Mouse (Mus musculus) thymus, postnatal 25 days (tissue): ENCODE measurements around the gene Stx16.

ENCODE experiments used
- DNase-seq: peaks from one replicate; pipeline ENCODE4 v3.0.0; 2022

The Stx16 gene

DNA sequence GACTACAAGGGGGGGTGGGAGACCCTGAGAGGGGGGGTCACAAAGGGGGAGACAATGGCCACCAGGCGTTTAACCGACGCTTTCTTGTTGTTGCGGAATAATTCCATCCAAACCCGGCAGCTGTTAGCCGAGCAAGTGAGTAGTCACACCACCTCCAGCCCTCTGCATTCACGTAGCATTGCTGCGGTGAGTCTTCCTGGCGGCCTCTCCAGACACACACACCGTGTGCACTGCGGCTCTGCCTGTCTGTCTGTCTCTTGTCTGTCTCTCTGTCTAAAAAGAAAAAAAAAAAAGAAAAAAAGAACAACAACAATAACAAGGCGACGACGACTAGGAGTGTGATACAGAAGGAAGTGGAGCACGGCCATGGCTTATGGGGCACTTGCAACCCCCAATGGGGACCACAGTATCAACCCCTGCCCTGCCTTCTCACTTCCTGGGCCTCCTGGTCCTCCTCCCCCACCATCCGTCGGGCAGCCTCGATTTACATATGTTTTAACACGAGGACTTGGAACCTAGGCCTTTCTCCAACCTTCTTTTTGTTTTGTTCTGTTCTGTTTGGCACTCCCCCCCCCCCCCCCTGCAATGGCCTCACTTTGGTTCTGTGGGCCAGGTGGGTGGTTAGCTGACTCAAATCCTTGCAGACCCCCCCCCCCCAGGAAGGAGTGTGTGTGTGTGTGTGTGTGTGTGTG is 1.0 kb downstream of the Stx16 start:
- peak; percentile 64 for DNase-seq

DNA sequence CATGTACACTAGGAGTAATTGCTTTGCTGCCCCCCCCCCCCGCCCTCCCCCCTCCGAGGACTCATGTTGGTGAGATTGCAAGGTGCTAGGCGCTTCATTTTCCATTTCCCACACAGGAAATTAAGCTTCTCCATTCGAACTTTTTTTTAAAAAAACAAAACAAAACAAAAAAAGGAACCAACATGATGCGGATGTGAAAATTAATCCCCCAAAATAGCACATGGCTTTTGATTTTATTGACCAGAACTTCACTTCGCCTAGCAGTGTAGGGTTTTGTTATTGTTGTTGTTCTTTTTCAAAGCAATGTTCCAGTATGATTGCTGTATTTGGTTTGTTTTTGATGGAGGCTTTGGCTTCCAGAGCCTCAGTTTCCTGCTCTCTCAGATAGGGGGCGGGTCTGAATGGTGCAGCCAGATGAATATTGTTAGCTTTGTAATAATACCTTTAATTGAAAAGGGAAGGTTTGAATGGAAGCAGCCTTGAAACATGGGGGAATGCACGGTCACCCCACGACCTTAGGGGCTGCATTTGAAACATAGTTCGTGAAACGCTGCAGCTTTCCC is 1.7 kb downstream of the Stx16 start:
- peak; percentile 8 for DNase-seq

DNA sequence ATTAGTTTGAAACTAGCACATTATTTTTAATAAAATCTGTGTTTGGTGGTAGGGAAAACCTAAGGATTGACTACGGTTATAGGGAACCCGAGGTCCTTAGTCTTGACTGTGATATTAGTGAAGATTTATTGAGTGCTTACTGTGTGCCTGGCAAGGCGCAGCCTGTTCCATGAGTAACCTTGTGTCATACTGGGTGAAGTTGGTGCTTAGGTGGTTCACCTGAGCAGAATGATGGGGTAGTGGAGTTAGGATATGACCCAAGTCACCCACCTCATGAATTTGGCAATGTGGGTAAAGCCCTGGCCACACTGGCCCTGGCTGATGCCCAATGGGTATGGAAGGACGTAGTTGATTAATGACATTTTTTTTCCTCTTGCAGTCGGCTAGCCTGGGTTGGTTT is 5.7 kb downstream of the Stx16 start:
- DNase-seq = no peak

DNA sequence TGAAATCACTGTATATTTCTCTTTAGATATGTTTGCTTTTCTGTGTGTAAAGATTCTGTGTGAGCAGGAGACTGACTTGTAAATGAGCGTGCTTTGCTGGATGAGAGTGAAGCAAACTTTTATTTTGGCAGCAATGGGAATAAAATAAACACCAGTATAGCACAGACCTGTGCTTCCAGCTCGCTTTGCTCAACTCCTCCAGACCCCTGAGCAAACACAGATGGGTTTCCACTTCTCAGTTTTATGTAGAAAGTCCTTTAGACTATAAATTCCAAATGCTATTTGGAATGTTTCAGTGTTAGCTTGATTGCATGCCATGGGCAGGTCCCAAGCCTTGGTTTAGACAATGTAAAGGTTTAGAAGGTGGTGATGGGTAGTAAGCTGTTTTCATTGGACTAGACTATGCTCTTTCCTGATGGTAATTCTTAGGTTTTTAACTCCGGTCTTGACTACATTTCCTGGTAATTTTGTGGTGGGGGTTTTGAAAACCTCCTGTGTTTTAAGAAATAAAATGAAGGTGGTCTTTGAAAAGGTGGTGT is 6.3 kb downstream of the Stx16 start:
- no peak for DNase-seq

DNA sequence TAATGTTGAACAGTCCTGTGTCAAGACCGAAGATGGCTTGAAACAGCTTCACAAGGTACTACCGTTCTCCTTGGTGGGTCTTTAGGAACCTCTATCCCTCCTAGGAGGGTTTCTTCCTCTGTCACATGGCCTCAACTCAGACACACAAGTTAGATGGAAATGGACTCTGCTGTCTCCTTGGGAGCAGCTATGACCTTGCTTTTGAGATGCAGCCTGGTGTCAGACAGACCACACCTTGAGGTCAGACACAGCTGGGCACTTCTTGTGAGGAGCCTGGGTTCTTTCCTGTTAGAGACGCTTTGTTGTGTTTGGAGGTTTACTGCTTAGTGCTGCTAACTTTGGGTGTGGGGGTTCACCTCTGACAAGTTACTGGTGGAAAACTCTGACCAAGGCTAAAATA is 19.0 kb downstream of the Stx16 start:
- DNase-seq = no peak

DNA sequence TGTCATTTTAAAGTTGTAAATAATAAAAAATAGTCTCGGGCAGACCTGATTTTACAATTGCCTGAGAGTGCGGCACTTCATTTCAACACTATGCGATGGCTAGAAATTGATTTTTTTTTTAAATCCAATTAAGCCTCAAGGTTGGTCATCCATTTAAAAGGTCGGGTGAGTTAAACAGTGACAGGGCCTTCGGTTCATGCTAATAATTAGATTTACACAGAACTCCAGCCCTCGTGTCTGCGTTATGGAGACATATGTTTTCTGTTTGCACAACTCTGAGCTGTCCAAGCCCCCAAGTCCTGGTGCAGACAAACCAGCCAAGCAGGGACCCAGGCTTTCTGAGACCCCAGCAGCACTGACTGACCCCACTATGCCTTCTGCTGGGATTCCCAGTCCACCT is 26.3 kb downstream of the Stx16 start:
- no peak for DNase-seq

DNA sequence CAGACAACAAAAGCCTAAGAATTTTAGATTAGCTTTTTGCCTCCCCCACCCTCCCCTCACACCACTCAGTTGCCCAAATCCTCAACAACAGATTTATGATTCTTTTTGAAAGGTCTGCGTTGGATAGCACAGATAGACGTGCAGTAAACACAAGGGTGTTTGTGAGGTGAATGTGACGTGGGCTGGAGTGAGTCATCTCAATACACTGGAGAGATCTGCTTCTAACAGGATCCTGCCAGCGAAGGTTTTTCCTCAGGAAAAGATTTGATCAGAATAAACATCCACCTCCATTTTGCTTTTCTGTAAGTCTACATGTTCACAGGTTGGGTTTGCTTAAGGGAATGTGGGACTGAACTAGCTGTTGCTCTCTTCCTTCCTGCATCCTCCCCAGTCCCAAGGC is 27.4 kb downstream of the Stx16 start:
- DNase-seq = no peak

DNA sequence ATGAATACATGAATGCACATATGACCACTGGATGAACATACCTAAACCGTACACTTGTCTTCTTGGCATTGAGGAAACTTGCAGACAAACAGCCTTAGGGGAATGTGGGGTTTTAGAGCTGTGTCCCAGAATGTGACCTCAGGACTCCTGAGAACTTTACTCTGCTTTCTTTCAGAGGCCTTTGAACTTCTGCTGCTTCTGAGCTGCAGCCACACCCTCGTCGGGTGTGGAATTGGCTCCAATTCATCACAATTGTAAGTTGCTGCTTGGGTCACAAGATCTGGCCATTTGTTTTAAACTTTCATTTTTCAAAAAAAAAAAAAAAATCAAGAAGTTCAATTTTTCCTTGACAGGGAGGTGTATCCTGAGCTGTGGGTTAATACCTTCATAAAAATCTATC is 31.3 kb downstream of the Stx16 start:
- DNase-seq = no peak

DNA sequence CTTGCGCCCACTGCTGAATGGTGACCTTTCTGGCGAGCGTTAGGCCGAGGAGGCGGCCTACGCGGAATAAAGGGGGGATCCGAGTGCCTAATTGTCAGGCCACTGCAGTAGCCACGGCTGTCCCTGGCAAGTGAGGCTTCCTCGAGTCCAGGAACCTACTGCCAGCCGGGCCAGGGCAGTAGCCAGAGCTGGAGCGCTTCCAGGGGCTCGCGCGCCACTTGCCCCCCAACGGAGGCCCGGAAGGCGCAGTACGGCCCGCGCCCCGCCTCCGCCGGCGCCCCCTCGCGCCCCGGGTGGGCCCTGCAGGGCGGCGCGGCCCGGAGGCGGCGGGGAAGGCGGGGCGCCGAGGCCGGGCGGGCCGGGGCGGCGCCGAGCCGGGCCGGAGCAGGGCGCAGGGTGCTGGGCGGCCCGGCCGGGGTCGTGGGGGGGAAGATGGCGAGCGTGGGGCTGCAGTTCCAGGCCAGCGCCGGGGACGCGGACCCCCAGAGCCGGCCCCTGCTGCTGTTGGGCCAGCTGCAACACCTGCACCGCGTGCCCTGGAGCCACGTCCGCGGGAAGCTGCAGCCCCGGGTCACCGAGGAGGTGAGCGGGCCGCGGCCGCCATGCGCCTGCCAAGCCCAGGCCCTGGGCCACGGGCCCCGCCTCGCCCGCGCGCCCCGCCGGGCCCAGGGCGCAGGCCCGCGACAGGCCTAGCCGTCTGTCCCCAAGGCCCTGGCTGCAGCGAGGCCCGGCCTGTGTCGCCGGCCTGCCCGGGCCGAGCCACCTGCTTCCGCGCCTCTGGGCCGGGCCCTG is 34.1 kb downstream of the Stx16 start, which contains the start of gene Npepl1:
Gene Npepl1, plus strand, starts transcription at position 359 of the 792 bp plus-strand sequence.
- DNase-seq = peak; percentile 78

DNA sequence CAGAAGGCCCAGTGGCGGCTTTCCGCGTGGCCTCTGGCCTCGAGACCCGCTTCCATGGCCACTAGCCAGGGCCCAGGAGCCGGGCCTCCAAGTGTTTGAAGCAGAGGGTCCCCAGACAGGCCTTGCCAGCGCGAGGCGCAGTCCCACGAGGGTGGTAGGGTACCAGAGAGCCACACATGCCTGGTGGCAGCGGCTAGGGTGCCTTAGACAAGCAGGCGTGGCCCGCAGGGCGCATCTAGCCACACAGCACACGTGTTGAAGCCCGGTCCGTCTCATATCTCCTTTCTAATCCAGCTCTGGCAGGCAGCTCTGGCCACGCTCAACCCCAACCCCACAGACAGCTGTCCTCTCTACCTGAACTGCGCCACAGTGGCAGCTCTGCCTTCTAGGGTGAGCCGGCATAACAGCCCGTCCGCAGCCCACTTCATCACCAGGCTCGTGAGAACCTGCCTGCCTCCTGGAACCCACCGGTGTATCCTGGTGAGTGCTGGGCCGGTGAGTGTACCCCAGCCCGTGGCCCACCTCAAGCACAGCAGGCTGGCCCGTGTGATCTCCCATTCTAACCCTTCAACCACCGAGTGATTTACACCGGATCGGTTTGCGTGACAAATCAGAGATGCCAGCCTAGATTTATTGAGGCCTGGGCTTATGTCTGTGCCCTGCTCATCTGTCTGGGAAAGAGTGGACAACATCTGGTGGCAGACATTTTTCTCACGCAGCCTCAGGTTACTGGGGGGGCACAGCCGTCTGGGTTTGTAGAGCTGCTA is 34.9 kb downstream of the Stx16 start:
- DNase-seq = peak; percentile 61

DNA sequence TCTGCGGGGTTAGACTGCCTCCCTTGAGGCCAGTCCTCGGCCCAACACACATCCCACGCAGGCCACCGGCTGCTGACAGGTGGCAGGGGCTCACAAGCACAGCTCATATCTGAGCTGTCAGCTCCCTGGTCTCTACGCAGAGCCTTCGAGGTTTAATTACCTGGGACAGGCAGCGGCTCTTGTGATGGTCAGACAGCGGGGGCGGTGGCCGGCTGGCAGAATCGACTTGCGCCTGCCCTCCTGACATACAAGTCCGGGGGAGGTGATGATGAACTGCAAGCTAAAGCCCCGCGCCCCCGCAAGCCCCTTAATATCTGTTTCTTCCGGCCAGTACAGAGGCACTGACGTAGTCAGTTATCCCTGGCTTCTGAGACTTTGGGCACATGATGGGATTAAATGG is 36.8 kb downstream of the Stx16 start:
- DNase-seq = no peak

DNA sequence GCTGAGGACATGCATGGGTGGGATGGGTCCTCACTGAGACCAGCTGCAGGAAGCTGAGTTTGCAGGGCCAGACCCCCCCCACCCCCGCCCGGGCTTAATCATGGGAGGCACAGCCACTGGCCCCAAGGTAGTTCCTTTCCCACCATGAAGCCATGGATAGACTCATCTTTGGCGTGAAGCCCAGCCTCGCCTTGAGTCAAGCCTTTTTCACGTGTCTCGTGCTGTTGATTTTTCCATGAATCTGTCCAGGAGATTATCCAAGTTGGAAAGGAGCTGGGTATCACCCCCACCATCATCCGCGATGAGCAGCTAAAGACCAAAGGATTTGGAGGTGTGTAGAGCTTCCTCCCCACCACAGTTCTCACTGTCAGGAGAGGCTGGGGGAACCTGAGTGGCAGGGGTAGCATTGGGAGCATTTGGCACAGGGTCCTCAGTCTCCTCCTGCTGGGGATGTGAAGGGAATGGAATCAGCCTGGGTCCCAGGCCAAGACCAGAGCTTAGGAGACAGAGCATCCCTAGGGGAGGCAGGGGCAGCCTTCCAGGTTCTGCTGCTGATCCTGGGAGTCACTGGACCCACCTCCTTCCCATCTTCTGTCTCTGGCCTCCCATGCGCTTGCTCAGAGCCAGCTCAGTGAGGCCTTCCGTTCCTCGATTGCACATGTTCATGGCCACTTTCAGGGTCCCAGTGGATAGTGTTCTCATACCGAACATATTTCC is 38.2 kb downstream of the Stx16 start:
- DNase-seq = no peak

DNA sequence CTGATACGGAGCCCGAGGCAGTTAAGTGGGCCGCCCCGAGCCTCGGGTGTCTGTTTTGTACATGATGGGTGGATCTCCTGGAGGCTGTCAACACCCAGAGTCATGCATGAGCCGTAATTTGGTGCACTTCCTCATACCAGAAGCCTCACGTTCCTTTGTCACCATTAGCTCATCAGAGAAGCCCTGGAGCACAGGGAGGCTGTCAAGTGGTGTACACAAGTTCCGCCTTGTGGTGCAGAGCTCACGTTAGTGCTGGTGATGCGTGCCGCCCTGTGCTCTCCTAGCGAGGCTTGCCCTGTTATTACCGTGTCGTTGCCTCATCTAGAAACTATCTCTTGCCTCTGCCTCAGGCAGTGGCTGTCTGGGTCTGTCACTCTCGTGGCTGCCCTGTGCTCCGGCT is 40.8 kb downstream of the Stx16 start:
- DNase-seq = no peak

DNA sequence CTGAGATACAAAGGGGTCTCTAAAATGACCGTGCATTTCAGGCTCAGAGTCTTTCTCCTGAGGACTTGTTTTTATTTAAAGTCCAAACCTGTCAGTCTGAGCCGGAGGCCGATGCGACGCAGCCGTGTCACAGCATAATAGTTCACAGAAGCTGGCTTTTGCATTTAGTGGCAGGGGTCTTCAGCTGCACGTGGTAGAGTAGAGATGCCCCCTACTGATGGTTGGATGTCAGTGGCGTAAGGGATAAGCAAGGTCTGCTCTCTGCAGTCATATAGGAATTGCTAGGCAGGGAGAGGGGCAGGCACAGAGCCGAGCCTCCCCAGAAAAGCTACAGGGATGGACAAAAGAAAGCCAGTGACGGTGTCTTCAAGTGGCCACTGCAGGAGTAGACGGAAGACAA is 42.0 kb downstream of the Stx16 start:
- no peak for DNase-seq

DNA sequence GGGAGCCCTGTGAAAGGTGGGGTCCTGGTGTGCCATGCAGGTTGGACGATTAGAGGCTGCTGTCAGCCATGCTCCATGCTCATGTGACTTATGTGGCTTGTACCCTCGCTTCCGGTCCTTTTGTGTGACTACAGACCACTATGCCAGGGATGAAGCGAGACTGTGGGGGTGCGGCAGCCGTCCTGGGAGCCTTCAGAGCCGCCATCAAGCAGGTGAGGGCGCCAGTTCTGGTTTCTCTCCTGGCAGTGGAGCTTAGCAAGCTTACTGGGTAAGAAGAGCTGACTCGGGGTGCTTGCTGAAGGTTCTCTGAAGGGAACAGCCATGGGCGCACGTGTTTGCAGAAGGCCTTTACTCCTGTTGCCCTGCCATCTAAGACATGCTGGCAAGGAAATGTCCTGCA is 43.2 kb downstream of the Stx16 start:
- DNase-seq = no peak

DNA sequence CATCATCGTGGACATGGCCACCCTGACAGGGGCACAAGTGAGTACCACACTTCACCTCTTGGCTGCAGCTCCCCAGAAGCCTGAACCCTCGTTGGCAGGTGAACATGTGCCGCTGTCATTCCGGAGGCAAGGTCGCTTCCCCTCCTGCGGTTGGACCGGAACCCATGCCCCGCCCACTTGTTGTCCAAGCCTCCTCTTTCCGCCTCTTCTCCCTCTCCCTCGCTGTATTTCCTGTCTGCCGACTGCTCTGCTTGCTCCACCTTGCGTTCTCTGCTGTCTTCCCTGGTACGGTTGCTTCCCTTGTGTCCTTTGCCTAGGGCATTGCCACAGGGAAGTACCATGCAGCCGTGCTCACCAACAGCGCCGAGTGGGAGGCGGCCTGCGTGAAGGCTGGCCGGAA is 44.5 kb downstream of the Stx16 start:
- DNase-seq = no peak

DNA sequence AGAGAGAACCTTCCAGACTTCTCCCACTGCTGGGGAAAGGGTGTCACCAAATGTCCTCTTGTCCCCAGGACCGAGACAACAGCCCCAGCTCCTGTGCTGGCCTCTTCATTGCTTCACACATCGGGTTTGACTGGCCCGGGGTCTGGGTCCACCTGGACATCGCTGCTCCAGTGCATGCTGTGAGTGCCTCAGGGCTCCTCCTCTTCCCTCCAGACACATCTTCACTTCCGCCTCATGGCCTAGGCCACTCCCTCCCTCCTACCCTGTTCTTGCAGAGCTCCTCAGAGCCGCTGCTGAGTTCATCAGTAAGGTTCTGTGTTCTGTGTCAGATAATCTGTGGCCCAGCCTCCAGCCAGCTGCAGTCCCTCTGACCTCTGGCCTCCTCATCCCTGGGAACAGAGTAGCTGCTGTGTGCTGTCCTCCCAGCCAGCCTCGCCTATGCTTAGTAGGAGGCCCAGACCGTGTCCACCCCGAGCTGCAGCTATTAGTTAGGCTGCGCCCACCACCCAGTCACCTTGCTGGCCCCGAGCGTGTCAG is 45.4 kb downstream of the Stx16 start:
- no peak for DNase-seq

DNA sequence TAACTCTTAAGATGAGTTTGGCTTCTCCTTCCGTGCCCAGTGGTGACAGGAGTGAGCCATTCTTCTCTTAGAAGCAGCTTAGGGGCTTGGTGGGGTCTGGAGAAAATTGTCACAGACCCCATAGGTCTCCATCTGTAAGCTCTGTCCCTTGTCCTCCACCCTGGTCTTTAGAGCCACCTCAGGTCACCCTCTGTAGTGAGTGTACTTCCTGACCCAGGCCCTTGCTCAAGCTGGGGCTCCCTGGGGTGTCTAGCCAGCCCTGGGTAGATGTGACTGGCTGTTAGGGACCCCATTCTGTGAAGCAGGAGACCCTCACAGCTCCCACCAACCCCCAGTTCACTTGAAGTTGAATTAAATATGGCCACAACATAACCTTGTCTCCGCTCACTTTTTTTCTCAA is 46.2 kb downstream of the Stx16 start:
- no peak for DNase-seq

DNA sequence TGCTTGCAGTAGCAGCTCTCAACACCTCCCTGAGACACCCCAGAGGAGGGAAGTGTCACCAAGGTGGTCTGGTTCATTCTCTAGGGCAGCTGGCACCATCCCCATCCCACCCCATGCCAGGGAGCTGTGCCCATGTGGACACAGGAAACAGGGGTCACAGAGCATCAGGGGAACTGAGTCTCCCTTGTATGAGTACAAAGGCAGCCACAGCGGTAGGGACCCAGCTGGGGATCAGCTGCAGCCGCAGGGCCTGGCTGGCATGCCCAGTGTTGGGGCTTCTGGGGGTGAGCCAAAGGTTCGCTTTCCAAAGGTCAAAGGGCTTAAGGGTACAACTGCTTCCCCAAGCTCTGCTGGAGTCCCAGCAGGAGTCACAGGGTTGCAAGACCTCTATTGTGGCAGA is 47.6 kb downstream of the Stx16 start:
- no peak for DNase-seq

DNA sequence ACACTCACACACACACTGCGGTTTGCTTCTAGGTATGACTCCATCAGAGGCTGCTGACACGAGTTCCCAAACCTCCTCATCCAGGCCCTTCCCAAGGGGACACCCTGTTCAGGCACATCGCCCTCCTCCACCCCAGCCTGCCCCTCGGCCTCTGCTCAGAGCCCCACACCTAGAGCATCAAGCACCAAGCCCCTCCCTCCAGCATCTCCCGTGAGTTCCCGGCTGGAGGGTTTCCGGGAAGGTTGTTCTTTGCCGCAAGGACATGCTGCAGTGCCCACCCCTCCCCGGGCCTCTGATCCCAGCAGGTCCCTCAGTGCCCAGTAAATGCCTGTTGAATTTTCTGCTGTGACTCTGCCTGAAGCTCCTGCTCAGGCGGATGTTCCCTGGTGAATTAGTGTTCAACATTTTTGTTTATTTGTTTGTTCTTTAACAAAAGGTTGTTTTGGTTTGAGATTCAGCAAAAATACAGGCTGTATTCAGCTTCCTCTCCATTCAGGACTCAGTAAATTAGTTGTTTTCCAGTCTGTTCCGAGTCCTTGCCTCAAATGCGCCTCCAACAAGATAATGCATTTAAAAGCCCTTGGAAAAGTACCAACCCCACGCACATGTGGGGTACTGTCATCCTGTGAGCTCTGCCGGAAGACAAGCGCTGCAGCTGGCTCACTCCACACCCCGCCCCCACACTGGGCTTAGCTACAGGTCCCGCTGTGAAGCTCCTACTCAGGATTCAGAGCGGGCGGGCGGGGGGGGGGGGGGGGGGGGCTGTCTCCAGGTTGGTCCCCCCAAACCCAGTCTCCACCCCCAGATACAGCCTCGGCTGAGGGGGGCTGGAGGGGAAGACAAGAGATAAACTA is 50.6 kb downstream of the Stx16 start:
- DNase-seq = peak; percentile 52

DNA sequence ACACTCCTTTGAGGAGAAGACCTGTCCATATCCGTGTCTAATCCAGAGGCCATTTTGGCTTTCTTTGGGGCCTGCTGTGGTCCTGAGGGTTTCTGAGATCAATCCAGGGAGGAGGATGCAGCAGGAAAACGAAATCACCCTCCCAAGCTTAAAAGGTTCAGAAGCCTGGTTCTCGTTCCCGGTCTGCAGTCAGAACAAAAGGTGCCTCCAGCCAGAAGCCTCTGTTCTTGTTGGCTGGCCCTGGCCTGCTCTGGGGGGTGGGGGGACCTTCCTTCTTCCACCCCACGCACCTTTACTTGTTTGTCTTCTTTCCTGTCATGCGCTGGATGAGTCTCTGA is 51.2 kb downstream of the Stx16 start:
- DNase-seq = no peak
